Mouse (Mus musculus) heart, postnatal 25 days (tissue): ENCODE results near the gene Msh2. TPM values are rescaled to one million over a fixed set of nuclear protein-coding genes. Genes with fewer than 3 reads are reported as not detected.
"Not testable (repeated sequence)": the region's sequence is repeated elsewhere in the genome, so short reads cannot be mapped to it uniquely, and the experiment has no call there.

Experiments used
- DNase-seq: peaks from one replicate; pipeline ENCODE4 v3.0.0; 2022; ENCODE audit warnings: low spot score
- intact Hi-C: fragments of 180-260 bp; cut with DNase I; formaldehyde crosslinking; loops from one replicate; pipeline ENCODE4 v1.15.1; 2025
- total RNA-seq, 2 experiments: library from RNA; stranded (reverse); gene quantifications; 2 replicates each; pipeline ENCODE4 v1.2.3; 2021

Msh2 gene
- total RNA-seq, result 10 to 100 TPM; 12.7 to 14.3 TPM

GRCm38 (mm10) chr17:87671890-87672660 is at the start of gene Msh2:
Gene Msh2 (plus strand): TSS chr17:87672330.
- peak; percentile 95 for DNase-seq
- intact Hi-C loops, result no loop called here

DNA sequence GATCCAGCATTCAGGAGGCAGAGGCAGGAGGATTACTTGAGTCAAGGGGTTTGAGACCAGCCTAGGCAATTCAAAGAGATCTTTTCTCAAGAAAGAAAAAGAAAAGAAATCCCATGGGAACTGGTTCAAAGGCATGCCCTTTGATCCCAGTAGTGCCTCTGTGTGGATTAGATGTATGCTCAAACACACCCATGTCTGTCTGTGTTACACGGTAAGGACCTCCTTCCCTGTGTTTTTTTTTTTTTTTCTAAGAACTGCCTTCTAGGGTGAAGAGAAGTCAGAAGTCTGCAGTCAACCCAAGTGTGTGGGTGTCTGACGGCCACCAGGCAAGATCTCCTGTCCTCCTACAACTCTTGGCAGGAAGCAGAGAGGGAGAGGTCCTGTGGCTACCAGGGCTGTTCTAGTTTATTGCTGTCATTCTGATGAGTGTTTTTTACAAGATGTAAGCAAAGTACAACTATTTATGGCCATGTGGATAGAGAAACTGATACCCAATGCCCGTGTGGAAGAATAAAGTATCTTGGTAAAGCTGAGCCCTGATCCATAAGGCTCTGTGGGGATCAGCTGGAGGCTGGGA is 46.5 kb upstream of the Msh2 start:
- DNase-seq, result no peak
- intact Hi-C loops, result no loop called here

DNA sequence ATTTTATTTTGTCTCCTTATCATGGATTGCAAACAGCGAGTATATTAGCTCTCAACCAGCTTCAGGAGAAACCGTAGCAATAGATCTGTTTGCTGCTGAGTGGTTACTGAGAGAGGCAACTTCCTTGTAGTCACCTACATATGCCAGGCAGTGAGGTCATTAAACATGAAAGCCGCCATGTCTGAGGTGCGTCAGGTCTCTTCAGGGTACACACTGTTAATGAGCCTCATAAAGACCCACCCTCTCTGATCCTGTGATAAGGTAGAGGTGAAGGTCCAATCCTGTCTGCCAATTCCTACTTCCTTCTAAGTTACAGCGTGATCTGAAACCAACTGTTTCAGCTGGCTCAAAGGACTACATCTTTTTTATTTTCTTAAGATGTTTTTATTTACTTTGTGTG is 44.0 kb upstream of the Msh2 start:
- intact Hi-C loops, result no loop called here
- no peak for DNase-seq

DNA sequence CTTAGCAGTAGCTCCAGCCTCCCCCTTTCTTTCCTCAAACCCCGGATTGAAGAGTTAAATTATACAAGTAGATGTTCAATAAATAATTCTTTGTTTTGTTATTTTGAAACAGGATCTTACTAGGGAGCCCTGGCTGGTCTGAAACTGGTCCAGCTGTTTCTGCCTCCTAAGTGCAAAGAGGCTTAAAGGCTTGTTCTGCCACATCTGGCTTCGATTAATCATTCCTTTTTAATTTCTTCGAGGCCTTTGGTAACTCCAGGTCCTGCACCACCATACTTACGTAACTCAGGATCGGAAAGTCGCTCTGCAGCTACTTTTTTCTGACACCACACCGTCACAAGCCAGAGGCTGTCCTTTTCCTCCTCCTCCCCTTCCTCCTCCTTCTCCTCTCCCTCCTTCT is 43.4 kb upstream of the Msh2 start:
- DNase-seq, result no peak
- intact Hi-C loops, result no loop called here

DNA sequence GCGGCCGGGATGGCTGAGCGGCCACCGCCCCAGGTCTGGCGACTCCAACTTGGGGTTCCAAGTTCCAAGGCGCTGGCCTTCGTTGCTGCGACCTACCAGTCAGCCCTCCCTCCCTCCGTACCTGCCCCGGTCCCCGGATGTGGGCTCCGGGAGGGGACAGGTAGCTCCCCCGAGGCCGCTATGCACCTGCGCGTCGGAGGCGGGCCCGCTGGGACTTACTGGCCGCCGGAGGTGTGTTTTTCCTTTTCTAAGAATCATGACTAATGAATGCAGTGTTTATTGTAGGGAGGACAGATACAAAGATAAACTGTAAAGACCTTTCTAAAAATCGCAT is 35.1 kb upstream of the Msh2 start:
- DNase-seq, result no peak
- intact Hi-C loops, result no loop called here

- intact Hi-C loops, result no loop called here
- no peak for DNase-seq
These were observed 32.9 kb upstream of the Msh2 start for GRCm38 (mm10) chr17:87639242-87639641.

GRCm38 (mm10) chr17:87640272-87640671 is 31.9 kb upstream of the Msh2 start:
- no peak for DNase-seq
- intact Hi-C loops, result no loop called here

GRCm38 (mm10) chr17:87641006-87641405 is 31.1 kb upstream of the Msh2 start:
- intact Hi-C loops, result no loop called here
- no peak for DNase-seq

DNA sequence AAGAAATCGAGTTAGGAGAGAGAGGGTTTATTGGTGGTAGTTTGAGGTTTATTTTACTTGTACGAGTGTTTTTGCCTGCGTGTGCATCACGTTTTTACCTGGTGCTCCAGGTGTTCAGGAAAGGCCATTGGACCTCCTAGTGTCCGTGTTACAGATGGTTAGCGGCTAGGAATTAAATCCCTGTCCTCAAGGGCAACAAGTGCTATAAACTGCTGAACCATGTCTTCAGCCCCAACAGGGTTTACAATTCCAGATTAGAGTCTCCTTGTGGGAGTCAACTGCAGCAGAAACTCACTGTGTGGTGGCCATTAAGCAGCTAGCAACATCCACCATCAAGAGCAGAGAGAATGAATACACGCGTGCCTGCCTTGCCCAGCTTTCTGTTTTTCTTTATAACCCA is 29.4 kb upstream of the Msh2 start:
- DNase-seq, result no peak

DNA sequence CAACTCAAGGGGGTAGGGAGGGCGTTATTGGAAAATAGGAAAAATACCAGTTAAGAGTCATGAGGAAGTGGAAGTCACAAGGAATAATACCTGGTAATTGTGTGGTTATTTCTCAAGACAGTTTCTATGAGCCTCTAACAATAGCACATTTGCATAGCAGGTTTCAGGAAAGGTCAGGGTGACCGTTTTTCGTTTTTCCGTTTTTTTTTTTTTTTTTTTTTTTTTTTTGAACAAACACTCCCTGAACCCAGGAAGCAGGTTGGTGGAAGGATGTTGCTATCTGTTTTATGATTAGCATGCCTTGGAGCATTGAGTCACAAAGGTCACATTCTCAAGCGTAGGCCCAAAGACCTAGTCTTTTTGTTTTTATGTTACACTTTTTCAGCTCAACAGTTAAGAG is 16.5 kb upstream of the Msh2 start:
- DNase-seq, intact Hi-C loops: not testable (repeated sequence)

More for the DNA sequence above, 29.4 kb upstream of the Msh2 start:
- intact Hi-C loops, result no loop called here

- intact Hi-C loops, DNase-seq: not testable (repeated sequence)
These were observed 10.1 kb upstream of the Msh2 start for GRCm38 (mm10) chr17:87661958-87662573.

DNA sequence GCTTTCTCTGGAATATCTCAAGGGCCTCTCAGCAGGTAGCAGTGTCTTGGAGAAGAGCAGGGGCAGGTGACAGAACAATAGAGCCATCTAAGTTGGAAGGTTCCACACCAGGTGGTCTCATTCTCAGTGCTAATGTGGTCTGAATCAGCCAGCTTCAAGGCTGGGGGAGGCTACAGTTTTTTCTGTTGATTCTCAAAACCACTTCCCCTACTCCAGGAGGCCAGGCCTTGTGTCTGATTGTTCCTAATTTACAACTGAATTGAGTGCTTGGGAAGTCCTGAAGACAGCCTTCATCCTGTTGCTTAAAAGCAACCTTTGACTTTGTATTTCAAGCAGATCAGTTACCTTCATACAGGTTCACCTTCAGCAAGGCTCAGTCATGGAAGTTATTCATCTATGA is 7.9 kb upstream of the Msh2 start:
- no peak for DNase-seq
- intact Hi-C loops, result loop anchor here (2.0 kb wide), 1 partner anchor 61 kb away; no protein-coding TSS in a partner anchor

DNA sequence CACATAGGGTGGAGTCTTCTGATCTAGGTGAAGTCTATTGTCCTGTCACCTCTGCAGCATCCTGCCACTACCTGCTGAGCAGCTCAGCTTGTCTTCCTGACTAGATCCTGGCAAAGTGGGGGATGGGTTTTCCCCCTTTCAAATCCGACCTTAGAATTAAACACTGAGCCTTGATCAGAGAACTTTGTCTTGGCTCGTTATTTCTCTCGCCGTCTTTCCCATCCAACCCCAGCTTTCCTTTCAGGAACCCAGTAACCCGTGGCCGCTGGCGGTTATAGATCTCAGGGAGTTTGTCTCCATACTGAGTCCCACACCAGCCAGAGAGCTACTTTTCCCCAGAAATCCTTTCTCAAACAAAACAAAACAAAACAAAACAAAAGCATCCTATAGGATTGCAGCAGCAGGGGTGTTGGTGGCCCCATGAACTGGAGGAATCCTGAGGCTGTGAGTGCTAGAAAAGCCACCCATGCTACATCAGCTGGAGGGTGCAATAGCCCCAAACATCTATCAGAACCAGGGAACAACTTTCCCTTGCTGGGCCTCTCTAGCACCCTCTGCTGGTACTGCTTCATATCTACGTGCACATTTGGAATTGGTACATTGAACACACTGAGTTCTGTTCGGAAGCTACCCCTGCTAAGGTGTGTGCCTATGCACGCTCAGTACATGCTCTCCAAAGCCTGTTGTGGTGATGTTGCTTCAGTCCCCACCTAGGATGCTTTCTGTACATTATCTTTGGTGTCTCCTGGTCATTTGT is 6.9 kb upstream of the Msh2 start:
- DNase-seq, result no peak
- intact Hi-C loops, result loop anchor here (2.0 to 5.0 kb wide), 2 partner anchors 62 to 348 kb away; no protein-coding TSS in a partner anchor

DNA sequence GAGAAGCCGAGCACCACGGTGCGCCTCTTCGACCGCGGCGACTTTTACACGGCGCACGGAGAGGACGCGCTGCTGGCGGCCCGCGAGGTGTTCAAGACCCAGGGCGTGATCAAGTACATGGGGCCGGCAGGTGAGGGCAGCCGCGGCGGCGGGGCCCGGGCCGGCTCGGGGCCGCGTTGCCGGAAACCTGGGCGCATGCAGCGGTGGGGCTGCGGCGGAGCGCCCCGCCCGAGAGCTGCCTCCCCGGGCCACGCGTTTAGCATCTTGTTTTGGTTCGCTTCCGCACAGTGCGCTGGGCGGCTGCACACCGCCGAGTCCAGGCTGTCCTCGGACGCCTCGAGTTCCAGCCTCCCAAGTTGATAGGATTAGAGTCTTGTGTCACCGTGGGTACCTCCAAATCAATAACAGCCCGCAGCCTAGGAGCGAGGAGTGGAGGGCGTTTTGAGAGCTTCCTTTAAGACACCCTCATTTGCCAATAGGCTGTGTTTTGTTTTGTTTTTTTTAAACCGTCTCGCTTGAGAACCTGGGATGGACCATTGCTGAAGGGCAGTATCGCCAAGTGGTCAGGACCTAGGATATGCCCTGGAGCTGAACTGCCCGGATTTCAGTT is 652 bp downstream of the Msh2 start:
- DNase-seq, result no peak
- intact Hi-C loops, result no loop called here

DNA sequence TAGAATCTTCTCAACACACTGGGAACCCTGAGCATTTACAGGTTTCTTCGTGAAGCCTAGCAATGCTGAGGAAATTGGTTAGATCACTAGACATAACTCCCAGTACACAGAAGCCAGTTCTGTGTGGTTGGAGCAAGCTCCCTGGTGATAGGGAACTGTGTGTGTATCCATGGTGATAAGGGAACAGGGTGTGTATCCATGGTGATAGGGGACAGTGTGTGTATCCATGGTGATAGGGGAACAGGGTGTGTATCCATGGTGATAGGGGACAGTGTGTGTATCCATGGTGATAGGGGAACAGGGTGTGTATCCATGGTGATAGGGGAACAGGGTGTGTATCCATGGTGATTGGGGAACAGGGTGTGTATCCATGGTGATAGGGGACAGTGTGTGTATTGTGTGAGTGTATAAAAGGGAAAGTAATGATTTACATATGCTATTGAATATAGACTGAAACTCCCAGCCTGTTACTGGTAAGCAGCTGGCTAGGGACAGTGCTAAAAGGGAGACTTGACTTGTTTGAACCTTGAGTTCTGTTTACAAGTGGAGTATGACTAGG is 4.9 kb downstream of the Msh2 start:
- intact Hi-C loops, result not testable (repeated sequence)

DNA sequence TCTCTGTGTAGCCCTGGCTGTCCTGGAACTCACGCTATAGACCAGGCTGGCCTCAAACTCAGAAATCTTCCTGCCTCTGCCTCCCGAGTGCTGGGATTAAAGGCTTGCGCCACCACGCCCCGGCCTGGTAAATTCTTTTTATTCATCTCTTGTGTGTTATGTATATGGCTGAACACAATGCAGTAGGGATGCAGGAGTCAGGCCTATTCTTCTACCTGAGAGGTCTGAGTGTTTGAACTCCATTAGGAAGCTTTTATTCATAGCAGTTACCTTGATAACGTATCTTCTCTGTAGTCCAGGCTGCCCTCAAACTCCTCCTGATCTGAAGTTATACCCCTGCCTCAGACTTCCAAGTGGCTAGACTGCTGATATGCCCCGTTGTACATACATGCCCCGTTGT is 5.5 kb downstream of the Msh2 start:
- no peak for DNase-seq
- intact Hi-C loops, result no loop called here

More for the DNA sequence above, 4.9 kb downstream of the Msh2 start:
- not testable (repeated sequence) for DNase-seq

- intact Hi-C loops, result no loop called here
- DNase-seq, result no peak
These were observed 17.1 kb downstream of the Msh2 start for GRCm38 (mm10) chr17:87689217-87689616.

GRCm38 (mm10) chr17:87691958-87692357 is 19.8 kb downstream of the Msh2 start:
- no peak for DNase-seq
- intact Hi-C loops, result loop anchor here (1.0 kb wide), 1 partner anchor 257 kb away; no protein-coding TSS in a partner anchor

DNA sequence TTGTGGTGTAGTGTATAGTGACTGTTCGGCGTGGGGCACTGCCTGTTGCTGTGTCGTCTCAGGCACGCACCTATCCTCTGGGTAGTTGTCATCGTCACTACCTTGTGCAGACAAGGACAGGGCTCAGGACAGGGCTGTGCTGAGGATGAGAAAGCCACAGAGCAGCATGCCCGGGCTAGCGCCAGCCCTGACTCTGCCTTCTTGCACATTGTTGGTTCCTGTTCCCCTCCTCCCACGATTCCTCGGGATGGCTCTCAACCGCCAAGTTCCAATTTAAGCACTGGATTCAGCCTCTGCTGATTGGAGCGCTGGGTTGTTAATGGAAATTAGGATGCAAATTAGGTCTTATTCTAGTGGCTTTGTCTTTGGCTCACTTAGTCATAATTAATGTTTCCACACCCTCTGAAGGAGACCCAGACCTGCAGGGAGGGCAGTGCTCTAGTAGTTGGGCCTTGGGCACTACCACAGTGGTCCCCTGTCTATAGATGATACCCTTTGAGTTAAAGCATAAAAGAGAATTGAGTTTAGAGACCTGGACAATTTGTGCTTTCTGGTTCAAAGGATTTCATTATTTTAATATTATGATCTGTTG is 23.8 kb downstream of the Msh2 start:
- no peak for DNase-seq
- intact Hi-C loops, result no loop called here
